Mouse (Mus musculus): ENCODE measurements at regions not wholly inside any gene's neighbourhood (a gene's known extent, or its start where the extent isn't known, plus 50 kb on each side); places are given as distances from the start of the nearest gene placed in this dataset.
A peak's percentile ranks its signal among the peaks of the same experiment; 100 is the strongest.
"Not testable (repeated sequence)": the region's sequence is repeated elsewhere in the genome, so short reads cannot be mapped to it uniquely, and the experiment has no call there.

DNA sequence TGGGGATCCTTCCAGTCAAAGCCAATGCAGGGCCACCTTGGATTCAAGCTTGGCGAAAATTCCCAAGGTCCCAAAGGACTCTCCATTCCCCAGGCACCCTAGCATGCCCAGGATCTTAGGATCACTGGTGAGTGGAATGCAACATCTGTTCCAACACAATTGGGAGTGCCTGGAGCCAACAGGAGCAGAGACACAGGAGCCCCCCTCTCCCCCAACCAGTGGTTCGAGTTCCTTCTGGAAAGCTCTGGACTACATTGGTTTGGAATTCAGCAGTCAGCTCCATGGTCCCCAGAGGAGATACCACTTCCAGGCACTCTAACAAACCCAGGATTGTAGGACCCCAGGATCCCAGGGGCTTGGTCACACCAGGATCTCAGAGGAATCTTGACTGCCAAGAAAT, 150.0 kb downstream of the Mycs start:
- intact Hi-C loops (cut with DNase I), result not testable (repeated sequence)

GRCm38 (mm10) chrX:5311143-5311775, 157.8 kb downstream of the Mycs start:
- DNase-seq (ENCODE audit: low spot score in 2 of 2), result peak in 1 of 2 experiments; percentile 2
- intact Hi-C loops (cut with DNase I), result not testable (repeated sequence)

More for the DNA sequence above, 150.0 kb downstream of the Mycs start:
- not testable (repeated sequence) for DNase-seq (ENCODE audit: low spot score in 2 of 2)

DNA sequence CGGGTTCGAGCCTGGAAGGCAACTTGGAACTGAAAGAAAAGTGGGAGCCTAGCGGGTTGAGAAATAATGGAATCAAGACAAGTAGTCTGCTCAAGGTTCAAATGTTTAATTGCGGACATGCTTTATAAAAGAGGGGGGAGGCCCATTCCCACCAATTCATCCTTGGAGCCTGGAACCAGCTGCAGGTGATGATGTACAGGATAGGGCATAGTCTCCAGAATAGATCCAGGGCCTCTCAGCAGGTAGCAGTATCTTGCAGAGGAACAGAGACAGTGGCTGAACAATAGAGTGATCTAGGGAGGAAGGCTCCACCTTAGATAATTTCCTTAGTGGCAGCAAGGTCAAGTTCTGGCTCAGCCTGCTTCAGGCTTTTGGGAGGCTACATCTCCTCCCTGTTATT, 158.5 kb downstream of the Mycs start:
- DNase-seq (ENCODE audit: low spot score in 2 of 2); intact Hi-C loops (cut with DNase I): not testable (repeated sequence)
